Mouse (Mus musculus) lung, postnatal 0 days (tissue): ENCODE results near the gene Olfr1290. TPM values are rescaled to one million over a fixed set of nuclear protein-coding genes. Genes with fewer than 3 reads are reported as not detected.

Experiments
- ATAC-seq: fragments of 200-750 bp; cut with Nextera tagmentation; 2 replicates; pipeline ENCODE4 v1.8.0; 2017; ENCODE audit warnings: moderate library complexity
- DNase-seq: peaks from one replicate; pipeline ENCODE4 v3.0.0-alpha.2; 2016; ENCODE audit warnings: low spot score
- H3K27ac ChIP-seq: fragments of 300-500 bp; sonication (generic); 2 replicates; pipeline ENCODE4 v1.5.1; 2014; ENCODE audit warnings: antibody characterized with exemption, mild to moderate bottlenecking, low read length, mixed read lengths
- H3K27me3 ChIP-seq: fragments of 300-500 bp; sonication (generic); replicated peaks from 2 replicates; pipeline ENCODE4 v1.6.1; 2014; ENCODE audit warnings: low read length, mixed read lengths; ENCODE audit not compliant: insufficient read depth
- H3K36me3 ChIP-seq: fragments of 300-500 bp; sonication (generic); 2 replicates; pipeline ENCODE4 v1.6.1; 2014; ENCODE audit warnings: low read length, mixed read lengths; ENCODE audit not compliant: insufficient read depth
- H3K4me1 ChIP-seq: fragments of 300-500 bp; sonication (generic); 2 replicates; pipeline ENCODE4 v1.6.1; 2014; ENCODE audit warnings: antibody characterized with exemption, low read depth, low read length, mixed read lengths; ENCODE audit not compliant: insufficient read depth
- H3K4me2 ChIP-seq: fragments of 300-500 bp; sonication (generic); replicated peaks from 2 replicates; pipeline ENCODE4 v1.6.1; 2014; ENCODE audit warnings: low read depth, mild to moderate bottlenecking, low read length, moderate library complexity, mixed read lengths
- H3K4me3 ChIP-seq: fragments of 300-500 bp; sonication (generic); 2 replicates; pipeline ENCODE4 v1.5.1; 2014; ENCODE audit warnings: low read depth, low read length
- H3K9ac ChIP-seq: fragments of 300-500 bp; sonication (generic); replicated peaks from 2 replicates; pipeline ENCODE4 v1.6.1; 2014; ENCODE audit warnings: low read depth, mild to moderate bottlenecking
- H3K9me3 ChIP-seq: fragments of 300-500 bp; sonication (generic); 2 replicates; pipeline ENCODE4 v1.6.1; 2016; ENCODE audit warnings: low read length, mixed read lengths
- CTCF ChIP-seq: IDR thresholded peaks from 2 replicates; pipeline ENCODE4 v1.5.1; 2016; ENCODE audit warnings: antibody characterized with exemption, mild to moderate bottlenecking
- EP300 ChIP-seq: IDR thresholded peaks from 2 replicates; pipeline ENCODE4 v1.6.1; 2016; ENCODE audit warnings: antibody characterized with exemption, mild to moderate bottlenecking, control low read depth
- WGBS: fragments of 180-500 bp; shearing (Covaris S2); extraction: QIAGEN DNeasy Blood & Tissue Kit; methylation state at CpG from one replicate; pipeline ENCODE4 v1.1.7; 2014; 5-methylcytosine and 5-hydroxymethylcytosine counted together
- polyA plus RNA-seq: library from polyadenylated mRNA; unstranded; fragments of >200 nt; fragmentation: Nextera tagmentation; extraction: Ambion mirVana; gene quantifications from 2 replicates; pipeline ENCODE4 v1.2.1, GENCODE M21; 2015

The Olfr1290 gene
- not detected in 2 replicates for polyA plus RNA-seq

GRCm38 (mm10) chr2:111493729-111494128, at the start of gene Olfr1290:
Olfr1290 (minus strand) TSS chr2:111493829.
- H3K9me3 ChIP-seq, result 0 out of 2 replicates have a peak, but pooled peaks cover 2% of the 10 kb centered on the region
- H3K36me3 ChIP-seq, result no peaks in the 10 kb centered on the region
- H3K27me3 ChIP-seq, result no peaks in the 10 kb centered on the region
- ATAC-seq (no peak), DNase-seq (no peak)
- H3K9ac ChIP-seq, result no peak within 1 kb of the TSS
- no peak for TF ChIP-seq CTCF
- TF ChIP-seq EP300, result no peak
- 64% methylated on average over 5 of the region's 5 CpGs for WGBS
- H3K27ac ChIP-seq, result no peak within 1 kb of the TSS
- H3K4me3 ChIP-seq, result no peak within 1 kb of the TSS
- no peaks in the 10 kb centered on the region for H3K4me1 ChIP-seq
- no peak within 1 kb of the TSS for H3K4me2 ChIP-seq

GRCm38 (mm10) chr2:111540191-111540590, 46.6 kb upstream of the Olfr1290 start, which contains the start of gene Olfr1294:
Olfr1294 (minus strand) TSS chr2:111540291.
- H3K4me1 ChIP-seq, result no peaks in the 10 kb centered on the region
- no peak for DNase-seq
- TF ChIP-seq CTCF, result no peak
- TF ChIP-seq EP300, result no peak

GRCm38 (mm10) chr2:111524903-111525302, 31.3 kb upstream of the Olfr1290 start, which contains the start of gene Olfr1293-ps:
Olfr1293-ps (plus strand) TSS chr2:111525203.
- TF ChIP-seq CTCF (no peak), EP300 (no peak)
- ATAC-seq, result no peak
- no peak within 1 kb of the TSS for H3K9ac ChIP-seq
- no peaks in the 10 kb centered on the region for H3K4me1 ChIP-seq
- H3K4me2 ChIP-seq, result no peak within 1 kb of the TSS
- no peaks in the 10 kb centered on the region for H3K27me3 ChIP-seq
- H3K36me3 ChIP-seq, result no peaks in the 10 kb centered on the region
- 74% methylated on average over 1 of the region's 1 CpGs for WGBS
- no peaks in the 10 kb centered on the region; the same call in 1 of the 2 replicates for H3K9me3 ChIP-seq
- no peak within 1 kb of the TSS for H3K27ac ChIP-seq
- H3K4me3 ChIP-seq, result no peak within 1 kb of the TSS
- DNase-seq, result no peak

More at GRCm38 (mm10) chr2:111540191-111540590, 46.6 kb upstream of the Olfr1290 start, which contains the start of gene Olfr1294:
- no peak within 1 kb of the TSS for H3K9ac ChIP-seq
- no peaks in the 10 kb centered on the region for H3K36me3 ChIP-seq
- 25% methylated on average over 1 of the region's 1 CpGs for WGBS
- H3K27ac ChIP-seq, result no peak within 1 kb of the TSS
- H3K4me2 ChIP-seq, result no peak within 1 kb of the TSS
- no peaks in the 10 kb centered on the region for H3K9me3 ChIP-seq
- H3K4me3 ChIP-seq, result no peak within 1 kb of the TSS
- ATAC-seq, result no peak
- no peaks in the 10 kb centered on the region for H3K27me3 ChIP-seq

GRCm38 (mm10) chr2:111517451-111517850, 23.8 kb upstream of the Olfr1290 start:
- Histone ChIP-seq H3K36me3 (no peaks in the 10 kb centered on the region), H3K27ac (no peak overlapping the region), H3K27me3 (no peaks in the 10 kb centered on the region), H3K4me2 (no peak overlapping the region), H3K4me3 (no peak overlapping the region), H3K9ac (no peak overlapping the region), H3K9me3 (no peaks in the 10 kb centered on the region), H3K4me1 (no peaks in the 10 kb centered on the region)
- WGBS, result 79% methylated on average over 10 of the region's 10 CpGs
- DNase-seq (no peak), ATAC-seq (no peak)
- TF ChIP-seq EP300 (no peak), CTCF (no peak)

- H3K9ac ChIP-seq, result no peak within 1 kb of the TSS
- TF ChIP-seq CTCF (no peak), EP300 (no peak)
- ATAC-seq, result no peak
- H3K36me3 ChIP-seq, result no peaks in the 10 kb centered on the region
- H3K27me3 ChIP-seq, result no peaks in the 10 kb centered on the region
- H3K4me3 ChIP-seq, result no peak within 1 kb of the TSS
- no peak for DNase-seq
- H3K4me1 ChIP-seq, result no peaks in the 10 kb centered on the region
- 80% methylated on average over 3 of the region's 3 CpGs for WGBS
- H3K4me2 ChIP-seq, result no peak within 1 kb of the TSS
- H3K27ac ChIP-seq, result no peak within 1 kb of the TSS
- 0 out of 2 replicates have a peak, but pooled peaks cover 2% of the 10 kb centered on the region for H3K9me3 ChIP-seq
These were observed 3.3 kb upstream of the Olfr1290 start, which contains the start of gene Olfr1291-ps1 for GRCm38 (mm10) chr2:111496880-111497279. Olfr1291-ps1 (plus strand) TSS chr2:111497180.

- Histone ChIP-seq H3K4me3 (no peak within 1 kb of the TSS), H3K4me2 (no peak within 1 kb of the TSS), H3K9me3 (no peaks in the 10 kb centered on the region), H3K36me3 (no peaks in the 10 kb centered on the region), H3K4me1 (no peaks in the 10 kb centered on the region), H3K27ac (no peak within 1 kb of the TSS), H3K27me3 (no peaks in the 10 kb centered on the region), H3K9ac (no peak within 1 kb of the TSS)
- no peak for DNase-seq
- 67% methylated on average over 1 of the region's 1 CpGs for WGBS
- TF ChIP-seq CTCF, result no peak
- ATAC-seq, result no peak
These were observed 13.1 kb downstream of the Olfr1290 start, which contains the start of gene Olfr1289 for GRCm38 (mm10) chr2:111480519-111480918. Olfr1289 (plus strand) TSS chr2:111480819.
